Mouse (Mus musculus): Measurements from ENCODE around the gene Anapc16.

DNA sequence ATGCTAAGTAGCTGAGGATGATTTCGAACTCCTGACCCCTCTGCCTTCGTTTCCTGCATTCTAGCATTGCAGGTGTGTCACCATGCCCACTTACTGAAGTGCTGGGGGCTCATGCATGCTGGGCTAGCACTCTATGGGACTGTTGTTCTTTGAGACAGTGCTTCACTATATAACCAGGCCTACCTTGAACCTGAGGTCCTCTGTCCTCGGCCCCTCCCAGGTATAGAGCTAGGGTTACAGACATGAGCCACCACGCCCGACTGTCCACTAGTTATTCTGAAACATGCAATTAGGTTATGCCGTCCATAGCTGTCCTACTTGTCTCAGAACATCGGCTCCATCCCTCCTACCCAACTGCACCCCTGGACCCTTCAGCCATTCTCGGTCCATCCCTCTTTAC lies 31.1 kb downstream of the Anapc16 start:
- TF ChIP-seq CTCF (IDR thresholded peaks at IDR 0.05; ENCODE audit: insufficient read depth, low read length): no peak
- no peak for TF ChIP-seq POLR2A (IDR thresholded peaks at IDR 0.05; ENCODE audit: borderline replicate concordance, extremely low read depth, low read depth, low read length)

Measured in lung, adult 2 months (tissue).